Mouse (Mus musculus) neural tube, embryonic 10.5 days (tissue): ENCODE measurements around the gene Lmod3.
"Not testable (repeated sequence)": the region's sequence is repeated elsewhere in the genome, so short reads cannot be mapped to it uniquely, and the experiment has no call there.

Experiments
- DNase-seq: peaks from one replicate; pipeline ENCODE4 v3.0.0-alpha.2; 2017; ENCODE audit warnings: low spot score; ENCODE audit errors: extremely low spot score

Gene Lmod3

DNA sequence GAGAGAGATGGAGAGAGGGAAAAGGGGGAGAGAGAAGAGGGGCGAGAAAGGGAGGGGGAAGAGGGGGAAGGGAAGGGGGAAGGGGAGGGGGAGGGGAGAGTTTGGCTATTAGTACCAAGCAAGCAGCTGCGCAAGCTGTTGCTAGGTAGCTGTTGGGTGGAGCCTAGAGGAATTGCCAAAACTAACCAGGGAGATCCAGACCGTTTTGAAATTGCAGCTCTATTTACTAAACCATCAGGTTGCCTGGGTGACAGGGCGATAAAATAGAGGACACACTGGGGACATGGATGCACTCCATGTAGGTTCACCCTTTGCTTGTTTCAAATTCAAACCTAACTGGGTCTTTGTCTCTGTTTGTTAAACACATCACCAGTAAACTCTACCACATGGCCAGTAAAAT is 23.8 kb upstream of the Lmod3 start:
- DNase-seq: no peak

DNA sequence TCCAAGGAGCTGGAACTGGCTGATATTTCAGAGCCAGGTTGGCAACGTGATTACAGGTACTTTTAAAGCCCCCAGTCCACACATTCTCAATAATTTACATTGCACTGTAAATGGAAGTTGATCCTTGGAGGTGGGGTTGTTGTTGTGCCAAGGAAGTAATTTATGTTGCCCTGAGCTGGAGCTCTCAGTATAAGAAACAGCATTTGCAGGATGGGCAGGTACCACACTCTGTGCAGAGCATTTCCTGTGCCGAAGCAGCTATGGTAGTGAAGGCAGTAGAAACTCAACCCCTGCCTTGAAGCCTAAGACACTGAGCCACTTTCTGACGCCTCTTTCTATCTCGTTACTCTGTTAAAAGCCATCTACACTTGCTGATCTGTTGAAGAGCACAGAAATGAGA is 23.2 kb upstream of the Lmod3 start:
- no peak for DNase-seq

DNA sequence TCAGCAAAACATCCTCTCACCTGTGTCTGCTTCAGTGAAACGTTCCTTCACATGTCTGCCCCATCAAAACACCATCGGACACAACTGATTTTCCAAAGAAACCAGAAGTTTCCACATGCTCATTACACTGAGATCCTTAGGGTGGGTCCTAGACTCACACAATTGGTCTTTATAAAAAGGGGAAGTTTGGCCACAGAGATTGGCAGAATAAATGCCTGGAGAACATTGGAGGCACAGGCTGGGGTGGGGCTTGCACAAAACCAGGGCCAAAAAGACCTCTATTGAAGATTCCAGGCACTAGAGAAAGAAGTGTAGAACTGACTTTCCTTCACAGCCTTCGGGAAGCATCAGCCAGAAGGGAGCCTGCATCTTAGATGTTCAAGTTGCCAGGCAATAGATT is 21.2 kb upstream of the Lmod3 start:
- DNase-seq: no peak

DNA sequence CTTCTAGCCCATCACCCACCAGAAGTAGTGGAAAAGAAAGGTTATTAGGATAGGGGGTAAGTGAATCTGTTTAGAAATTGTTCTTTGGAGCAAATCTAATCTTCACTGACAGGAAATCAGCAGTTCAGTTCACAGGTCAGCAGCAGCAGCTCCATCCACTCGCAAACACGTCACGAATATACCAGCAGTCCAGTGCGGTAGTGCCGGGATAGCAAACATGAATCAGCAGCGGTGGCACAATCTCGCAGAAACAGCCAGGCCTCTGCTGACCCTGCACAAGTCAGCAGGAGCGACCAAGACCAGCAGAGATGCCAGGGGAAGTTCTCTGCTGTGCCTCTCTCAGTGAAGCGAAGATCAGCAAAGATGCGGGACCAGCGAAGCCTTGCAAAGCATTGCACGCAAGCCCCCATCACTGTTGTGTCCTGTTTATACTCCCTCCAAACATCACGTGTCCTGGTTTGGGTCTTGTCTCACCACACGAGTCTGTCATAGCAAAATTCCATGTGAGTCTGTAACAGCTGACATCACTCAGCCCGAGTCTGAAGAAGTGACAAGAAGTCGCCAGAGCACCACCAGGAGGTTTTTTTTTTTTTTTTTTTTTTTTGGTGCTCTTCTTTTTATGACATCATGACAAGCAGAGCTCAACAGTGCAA is 20.6 kb upstream of the Lmod3 start:
- no peak for DNase-seq

DNA sequence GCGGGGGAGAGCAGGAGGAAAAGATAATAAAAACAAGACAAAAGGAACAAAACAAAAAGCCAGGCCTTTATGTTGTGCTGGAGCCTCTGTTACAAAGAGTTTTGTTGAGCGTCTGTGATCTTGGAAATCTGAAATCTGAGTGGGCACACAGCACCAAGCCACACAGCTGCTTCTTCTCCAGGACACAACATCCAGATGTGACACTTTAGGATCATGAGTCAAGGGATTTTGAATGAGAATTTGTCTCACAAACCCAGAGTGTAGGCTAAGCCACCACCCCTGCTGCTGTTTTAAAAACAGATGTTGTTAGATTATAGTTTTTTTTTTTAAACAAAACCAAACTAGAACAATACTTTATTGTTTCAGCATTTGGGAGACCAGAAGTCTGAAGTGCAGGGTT is 19.8 kb upstream of the Lmod3 start:
- no peak for DNase-seq

DNA sequence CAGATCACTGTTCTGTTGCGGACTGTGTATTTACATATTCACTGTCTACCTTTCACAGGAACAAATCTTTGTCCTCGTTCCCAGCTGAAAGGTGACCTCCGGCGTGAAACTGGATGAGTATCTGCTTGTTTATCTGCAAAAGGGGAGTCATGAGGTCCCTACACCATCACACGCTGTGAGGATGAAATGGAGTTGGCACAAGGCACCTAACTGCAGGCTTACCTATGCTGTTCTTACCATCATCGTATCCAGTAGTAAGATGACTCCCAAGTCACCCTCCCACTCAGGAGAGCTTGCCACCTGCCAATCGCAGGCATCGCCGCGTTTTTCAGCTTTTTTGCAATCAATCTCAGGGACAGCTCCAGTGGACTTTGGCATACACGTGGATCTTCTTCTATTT is 17.0 kb upstream of the Lmod3 start:
- no peak for DNase-seq

DNA sequence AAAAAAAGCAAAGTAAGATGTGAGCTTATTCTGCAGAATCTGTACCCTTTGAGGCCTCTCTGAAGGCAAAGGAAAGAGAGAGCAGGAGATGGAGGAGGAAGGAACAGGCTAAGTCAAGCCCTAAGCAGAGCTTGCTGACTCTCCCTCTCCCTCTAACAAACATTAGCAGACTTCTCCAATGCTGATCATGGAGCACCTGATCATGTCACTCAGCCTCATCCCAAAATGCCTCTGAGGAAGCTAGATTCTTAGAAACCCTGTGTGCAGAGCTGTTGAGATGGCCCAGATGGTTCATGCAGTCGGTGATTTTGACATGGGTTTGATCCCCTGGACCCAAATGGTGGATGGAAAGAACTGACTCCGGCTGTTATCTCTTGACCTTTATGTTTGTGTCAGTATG is 14.6 kb upstream of the Lmod3 start:
- no peak for DNase-seq

DNA sequence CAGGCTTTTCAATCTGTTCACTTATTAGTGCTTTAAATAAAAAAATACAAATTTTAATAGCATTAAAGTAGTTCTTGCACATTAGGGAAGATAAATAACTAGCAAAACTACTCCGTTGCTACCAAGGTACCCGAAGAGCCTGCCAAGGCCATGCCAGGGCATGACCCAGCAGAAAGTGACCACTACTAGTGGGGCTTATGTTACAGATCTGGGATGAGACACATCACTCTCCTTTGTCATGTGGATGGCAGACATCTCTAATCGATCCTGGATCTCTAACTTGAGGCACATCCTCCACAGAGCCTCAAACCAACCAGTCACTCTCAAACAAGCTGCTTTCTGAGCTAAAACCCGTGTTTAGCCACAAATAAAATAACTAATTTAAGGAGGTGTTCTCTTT is 14.1 kb upstream of the Lmod3 start:
- no peak for DNase-seq

DNA sequence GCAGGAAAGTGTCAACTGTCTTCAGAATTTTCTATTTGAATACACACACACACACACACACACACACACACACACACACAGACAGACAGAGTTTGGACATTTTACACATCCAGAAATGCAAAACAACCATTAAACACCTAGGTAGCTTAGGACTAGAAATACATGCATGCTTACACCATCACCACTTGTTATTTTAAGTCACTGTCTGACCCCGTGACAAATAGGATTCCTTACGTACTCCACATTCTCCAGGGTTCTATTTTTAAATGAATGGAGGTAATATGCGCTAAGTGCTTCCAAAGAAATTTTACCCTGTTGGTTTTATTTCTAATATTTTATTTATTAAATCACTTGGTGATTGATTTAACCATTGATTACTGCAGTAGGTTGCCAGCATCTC is 13.1 kb upstream of the Lmod3 start:
- no peak for DNase-seq

DNA sequence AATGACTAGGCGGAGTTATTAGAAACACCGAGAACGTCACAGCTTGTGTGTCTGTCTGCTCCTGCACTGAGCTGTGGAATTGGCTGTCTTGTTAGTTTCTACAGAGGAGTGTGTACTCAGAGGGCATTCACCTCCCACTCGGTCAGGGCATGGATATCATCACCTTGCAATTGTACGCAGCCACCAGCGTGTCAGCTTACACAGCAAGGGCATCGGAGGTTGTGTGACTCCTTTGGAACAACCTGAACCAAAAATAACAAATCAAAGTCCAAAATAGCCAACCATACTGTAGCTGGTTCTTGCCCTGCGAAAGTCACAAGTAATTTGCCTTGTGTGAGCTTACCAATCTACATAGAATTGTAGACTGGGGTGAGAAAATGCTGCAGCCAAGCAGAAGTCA is 12.7 kb upstream of the Lmod3 start:
- DNase-seq: no peak

DNA sequence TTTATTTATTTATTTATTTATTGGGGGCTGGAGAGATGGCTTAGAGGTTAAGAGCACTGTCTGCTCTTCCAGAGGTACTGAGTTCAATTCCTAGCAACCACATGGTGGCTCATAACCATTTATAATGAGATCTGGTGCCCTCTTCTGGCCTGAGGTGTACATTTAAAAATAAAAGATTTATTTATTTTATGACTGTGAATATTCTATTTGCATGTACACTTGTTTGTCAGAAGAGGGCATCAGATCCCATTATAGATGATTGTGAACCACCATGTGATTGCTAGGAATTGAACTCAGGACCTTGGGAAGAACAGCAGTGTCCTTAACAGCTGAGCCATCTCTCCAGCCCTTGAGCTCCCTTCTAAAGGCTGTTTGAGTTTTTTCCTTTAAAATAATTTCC is 11.2 kb upstream of the Lmod3 start:
- not testable (repeated sequence) for DNase-seq

DNA sequence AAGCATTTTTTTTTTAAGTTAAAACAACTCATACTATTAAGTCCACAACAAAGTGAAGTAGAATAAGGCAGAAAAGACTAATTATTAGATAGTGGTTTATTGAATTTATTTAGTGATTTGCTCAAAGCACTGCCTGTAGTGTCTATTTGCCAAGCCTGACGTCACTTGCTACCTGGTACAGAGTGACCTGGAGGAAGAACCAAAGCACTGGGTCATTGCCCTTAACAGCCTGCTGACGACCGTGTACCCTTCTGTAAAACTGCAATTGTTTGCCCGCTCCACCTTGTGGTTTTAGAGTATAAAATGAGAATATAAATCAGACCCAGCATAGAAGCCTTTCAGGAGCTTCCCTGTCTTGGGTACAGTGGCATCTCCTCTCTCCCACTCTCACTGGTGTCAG is 9.7 kb upstream of the Lmod3 start:
- DNase-seq: no peak

DNA sequence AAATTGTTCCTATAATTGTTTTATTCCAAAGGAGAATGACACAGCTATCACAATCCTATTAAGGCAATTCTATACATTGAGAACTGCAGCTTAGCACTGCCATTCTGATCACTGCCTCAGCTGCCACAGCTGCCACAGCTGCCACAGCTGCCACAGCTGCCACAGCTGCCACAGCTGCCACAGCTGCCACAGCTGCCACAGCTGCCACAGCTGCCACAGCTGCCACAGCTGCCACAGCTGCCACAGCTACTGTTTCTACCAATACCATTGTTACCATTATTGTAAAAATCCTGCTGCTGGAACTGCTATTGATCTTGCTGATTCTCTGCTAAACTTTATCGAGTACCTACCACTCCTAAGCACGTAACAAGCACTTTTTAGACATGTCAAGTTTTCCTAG is 7.4 kb upstream of the Lmod3 start:
- DNase-seq: not testable (repeated sequence)

DNA sequence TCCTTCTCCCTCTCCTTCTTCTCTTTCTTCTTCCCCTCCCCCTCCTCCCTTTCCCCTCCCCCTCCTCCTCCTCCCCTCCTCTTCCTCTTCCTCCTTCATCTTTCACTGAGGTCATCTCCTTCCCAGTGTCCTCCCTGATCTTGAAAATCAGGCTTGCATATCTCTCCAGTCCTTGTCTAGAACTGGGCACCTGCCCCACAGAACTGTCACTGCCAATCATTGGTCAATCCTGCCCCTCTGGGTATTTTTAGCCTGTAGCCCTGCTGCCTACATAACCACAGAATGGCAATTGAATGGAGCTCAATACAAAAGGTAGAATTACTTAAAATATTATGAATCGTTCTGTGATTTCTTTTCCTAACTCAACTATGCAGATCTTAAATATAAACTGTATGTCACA is 5.9 kb upstream of the Lmod3 start:
- DNase-seq: no peak

DNA sequence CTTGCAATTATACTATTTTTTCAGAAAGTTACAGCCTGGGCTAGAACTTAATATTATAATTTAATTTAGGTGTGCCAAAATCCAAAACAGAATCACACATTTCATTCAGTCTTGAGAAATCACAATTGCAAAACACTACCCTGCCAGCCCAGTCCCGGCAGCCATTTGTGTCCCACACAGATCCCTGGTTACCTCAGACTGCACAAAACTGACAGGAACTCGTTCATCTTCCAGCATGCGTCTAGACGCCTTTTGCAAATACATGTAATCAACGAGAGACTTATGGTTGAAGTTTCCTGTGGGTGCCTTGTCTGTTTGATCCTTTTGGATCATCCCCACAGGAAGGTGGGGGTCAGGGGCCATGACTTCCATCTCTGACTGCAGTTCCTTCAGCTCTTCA is 473 bp downstream of the Lmod3 start:
- DNase-seq: no peak

DNA sequence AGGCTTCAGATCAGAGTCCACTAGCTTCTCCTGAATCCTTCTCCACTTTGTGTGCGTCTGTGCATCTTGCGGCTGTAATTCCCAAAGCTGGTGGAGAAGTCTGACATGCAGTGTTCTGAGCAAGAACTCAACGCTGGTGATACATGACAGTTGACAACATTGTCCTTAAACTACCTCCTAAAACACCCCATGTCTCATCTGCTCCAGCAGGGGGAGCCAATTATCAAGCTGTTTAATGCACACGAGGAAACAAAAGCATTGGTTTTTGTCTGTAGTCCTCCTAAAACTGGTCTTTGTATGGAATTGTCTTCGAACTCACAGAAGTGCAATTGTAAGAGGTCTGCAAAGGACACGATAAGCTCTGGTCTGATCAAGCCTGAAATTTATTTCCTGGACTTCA is 1.6 kb downstream of the Lmod3 start:
- DNase-seq: peak; percentile 26

DNA sequence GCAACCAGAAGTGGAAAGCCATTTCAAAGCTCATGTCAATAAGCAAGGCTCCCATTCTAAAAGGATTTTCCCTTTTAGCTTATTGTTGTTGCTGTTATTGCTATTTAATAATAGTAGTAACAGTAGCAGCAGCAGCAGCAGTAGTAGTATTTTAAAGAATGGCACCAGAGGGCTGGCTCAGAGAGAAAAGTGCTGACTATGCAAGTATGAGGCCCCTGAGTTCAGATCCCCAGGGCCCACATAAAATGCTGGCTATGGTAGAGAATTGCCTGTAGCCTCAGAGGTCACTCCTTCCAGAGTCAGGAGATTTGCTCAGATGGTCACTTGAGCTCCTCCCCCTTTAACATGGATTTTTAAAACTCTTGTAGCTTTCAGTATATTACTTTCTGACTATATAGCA is 7.4 kb downstream of the Lmod3 start:
- no peak for DNase-seq

DNA sequence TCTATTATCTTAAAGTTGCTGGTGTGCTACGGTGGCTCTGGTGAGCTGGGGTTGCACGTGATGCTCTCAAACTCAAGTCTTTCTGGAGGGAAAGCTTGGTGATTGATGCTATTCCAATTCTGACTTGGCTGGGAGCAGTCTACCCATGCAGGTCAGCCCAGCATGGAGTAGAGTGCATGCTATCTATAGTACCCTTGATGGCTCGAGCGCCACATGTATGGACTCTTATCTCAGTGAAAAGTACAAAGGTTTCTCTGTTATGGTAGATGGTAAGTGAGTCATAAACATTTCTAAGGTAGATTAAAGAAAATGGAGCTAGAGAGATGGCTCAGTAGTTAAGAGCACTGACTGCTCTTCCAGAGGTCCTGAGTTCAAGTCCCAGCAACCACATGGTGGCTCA is 10.0 kb downstream of the Lmod3 start:
- DNase-seq: no peak

DNA sequence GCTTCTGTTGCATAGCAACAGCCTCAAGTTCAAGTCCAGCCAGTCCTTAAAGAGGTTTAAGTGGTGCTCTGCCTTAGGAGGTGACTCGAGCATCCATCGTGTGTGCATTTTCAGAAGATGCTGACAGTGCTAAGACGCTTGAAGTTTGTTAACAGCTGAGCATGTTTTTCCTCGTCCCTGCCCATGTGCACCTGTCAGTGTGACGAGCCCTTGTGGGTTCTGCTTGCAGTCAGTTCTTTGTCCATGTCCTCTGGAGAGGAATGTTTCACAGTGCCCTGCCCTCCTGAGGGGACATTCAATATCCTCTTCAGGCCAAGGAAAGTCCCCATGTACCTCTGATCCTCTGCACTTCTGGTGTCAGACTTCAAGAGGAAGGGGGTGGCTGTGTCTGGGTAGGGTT is 12.5 kb downstream of the Lmod3 start:
- no peak for DNase-seq

DNA sequence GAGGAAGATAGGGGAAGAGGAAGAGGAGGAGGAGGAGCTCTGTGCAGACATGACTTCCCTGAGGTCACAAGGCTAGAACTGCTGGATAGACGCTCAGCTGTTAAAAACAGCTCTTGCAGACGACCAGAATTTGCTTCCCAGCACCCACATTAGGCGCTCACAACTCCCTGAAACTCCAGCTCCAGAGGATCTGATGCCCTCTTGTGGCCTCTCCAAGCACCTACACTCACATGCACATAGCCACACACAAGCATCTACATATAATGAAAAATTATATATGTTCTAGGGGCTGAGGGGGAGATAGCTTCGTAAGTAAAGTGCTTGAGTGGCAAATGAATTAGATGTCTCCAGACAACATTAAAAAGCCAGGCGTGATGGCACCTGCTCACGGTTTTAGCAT is 13.2 kb downstream of the Lmod3 start:
- DNase-seq: no peak

DNA sequence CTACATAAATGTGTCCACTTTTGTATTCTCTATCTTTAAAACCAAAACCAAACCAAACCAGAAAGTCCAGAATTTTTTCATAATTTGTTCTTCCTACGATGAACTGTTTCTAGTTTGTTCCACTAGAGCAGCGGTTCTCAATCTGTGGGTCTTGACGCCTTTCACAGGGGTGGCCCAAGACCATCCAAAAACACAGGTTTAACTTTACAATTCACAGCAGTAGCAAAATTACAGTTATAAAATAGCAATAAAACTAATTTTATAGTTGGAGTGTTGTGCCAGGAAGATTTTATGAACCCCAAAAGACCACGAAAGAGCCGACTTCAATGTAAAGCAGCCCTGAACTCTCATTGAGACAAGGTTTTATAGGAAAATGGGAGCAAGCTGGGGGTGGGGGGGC is 16.5 kb downstream of the Lmod3 start:
- DNase-seq: no peak

DNA sequence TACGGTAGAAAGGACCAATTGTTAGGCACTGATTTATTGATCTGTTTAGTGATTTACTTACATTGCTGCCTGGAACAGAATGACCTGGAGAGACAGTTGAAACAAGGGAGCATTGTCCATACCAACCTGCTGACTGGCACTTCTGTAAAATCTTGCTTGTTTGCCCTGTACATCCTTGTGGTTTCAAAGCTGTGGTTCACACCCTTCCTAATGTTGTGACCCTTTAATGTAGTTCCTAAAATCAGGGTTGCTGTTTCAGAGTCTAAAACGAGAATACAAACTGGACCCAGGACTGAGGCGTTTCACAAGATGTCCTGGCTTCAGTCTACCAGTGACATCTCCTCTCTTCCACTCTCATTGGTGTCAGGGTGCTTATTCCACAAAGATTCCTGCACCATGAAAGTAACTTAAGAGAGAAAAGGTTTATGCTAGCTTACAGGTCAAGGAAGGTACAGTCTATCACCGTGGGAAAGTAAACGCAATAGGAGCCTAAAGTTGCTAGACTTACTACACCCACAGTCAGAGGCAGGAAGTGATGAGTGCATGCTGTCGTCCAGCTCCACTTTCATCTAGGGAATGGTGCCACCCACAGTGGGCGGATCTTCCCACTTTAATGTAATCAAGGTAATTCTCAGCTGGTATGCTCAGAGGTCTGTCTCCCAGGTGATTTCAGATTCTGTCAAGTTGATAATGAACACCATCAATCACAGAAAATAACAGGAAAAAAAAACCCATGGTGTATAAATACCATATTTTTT is 17.5 kb downstream of the Lmod3 start:
- DNase-seq: no peak

DNA sequence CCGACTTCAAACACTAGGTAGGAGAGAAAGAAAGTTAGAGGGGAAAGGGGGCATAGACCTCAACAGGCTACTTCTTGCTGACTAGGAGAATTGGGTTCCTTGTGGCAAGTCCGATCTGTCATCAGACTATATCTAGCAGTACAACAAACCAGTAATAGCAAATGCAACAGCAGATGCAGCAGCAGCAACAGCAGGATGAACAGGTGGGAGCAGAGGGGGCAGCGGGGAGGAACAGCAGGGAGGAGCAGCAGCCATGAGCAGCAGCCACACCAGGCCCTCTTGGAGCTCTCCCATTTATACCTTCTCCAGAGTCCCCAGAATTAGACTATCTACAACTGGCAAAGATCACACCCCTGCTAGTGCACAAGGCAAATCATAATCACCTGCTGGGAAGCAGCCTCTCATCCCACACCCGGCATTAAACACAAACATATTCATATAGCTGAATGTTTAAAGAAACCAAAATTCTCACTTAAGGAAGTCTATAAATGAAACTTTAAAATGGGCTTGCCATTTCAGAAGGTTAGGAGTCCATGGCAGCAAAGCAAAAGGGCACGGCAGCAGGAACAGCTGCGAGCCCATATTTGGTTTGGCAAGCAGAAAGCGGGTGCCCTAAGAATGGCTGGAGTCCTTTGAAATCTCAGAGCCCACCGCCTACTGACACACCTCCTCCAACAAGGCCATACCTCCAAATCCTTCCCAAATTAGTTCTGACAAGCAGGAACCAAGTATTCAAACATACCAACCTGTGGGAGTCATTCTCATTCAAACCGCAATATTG is 25.3 kb downstream of the Lmod3 start:
- DNase-seq: no peak
